Mouse (Mus musculus): Measurements from ENCODE around the gene Spats2l. TPM values are rescaled to one million over a fixed set of nuclear protein-coding genes. Genes with fewer than 3 reads are reported as not detected.

Gene Spats2l
- polyA plus RNA-seq, 1 experiment from 2014 or later, result 51.5 TPM

DNA sequence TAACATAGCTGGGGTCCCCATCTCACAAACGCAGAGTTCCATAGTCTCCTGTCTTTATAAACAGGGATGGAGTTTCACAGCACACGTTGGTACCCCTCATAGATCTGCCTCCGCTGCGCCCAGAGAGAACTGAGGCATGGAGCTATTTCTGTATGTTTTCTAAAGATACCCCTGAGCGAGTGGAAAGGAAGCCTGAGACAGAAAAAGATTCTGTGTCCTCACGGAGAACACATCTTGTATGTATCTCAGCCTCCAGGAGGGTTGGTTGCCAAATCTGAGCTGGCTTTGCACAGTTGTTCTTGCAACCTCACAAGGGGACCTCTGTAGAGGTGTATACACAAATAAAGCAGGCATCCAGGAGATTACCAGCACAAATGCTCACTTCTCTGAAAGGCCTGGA, 105.0 kb downstream of the Spats2l start:
- 72% methylated on average over 6 of the region's 6 CpGs for WGBS (ENCODE audit: insufficient replicate concordance)
- no peak overlapping the region for H3K4me3 ChIP-seq (ENCODE audit: low read depth, low read length)
- H3K4me2 ChIP-seq, result no peak overlapping the region
- H3K36me3 ChIP-seq (ENCODE audit: control insufficient read depth, insufficient read depth, low read length), result no peaks in the 10 kb centered on the region
- ATAC-seq (replicated peaks; ENCODE audit: insufficient number of reproducible peaks, low FRiP score, low TSS enrichment), result no peak
- H3K4me1 ChIP-seq (ENCODE audit: control insufficient read depth, insufficient read depth, low read length), result no peaks in the 10 kb centered on the region
- H3K9ac ChIP-seq (ENCODE audit: low read depth, low read length), result no peak overlapping the region
- H3K27ac ChIP-seq (ENCODE audit: low read depth, low read length), result no peak overlapping the region
- no peaks in the 10 kb centered on the region for H3K9me3 ChIP-seq (replicated peaks; ENCODE audit: control insufficient read depth, low read length)
- no peaks in the 10 kb centered on the region for H3K27me3 ChIP-seq (ENCODE audit: control insufficient read depth, insufficient read depth, low read length)

DNA sequence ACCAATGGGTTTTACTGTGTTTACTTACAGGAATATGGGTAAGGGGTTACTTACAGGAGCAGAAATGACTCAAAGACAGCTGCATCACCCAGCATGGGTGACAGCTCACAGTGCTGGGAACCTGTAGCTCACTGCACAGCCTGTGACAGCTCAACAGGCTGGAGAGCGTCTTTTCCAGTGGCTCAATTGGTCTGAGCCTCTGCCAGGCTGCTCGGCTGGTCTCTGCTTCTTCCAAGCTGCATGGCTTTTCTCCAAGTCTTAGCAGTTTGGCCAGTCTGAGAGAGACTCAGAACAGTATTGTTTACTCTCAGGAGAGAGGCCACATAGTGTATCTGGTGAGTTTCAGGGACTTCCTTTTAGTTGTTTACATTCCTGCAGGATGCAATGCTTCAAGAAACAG, 110.9 kb downstream of the Spats2l start:
- Histone ChIP-seq H3K4me3 (ENCODE audit: low read depth, low read length) (no peak overlapping the region), H3K9me3 (replicated peaks; ENCODE audit: control insufficient read depth, low read length) (no peaks in the 10 kb centered on the region), H3K4me2 (no peak overlapping the region), H3K36me3 (ENCODE audit: control insufficient read depth, insufficient read depth, low read length) (no peaks in the 10 kb centered on the region), H3K27ac (ENCODE audit: low read depth, low read length) (no peak overlapping the region; the same call in 1 of the 2 replicates), H3K9ac (ENCODE audit: low read depth, low read length) (no peak overlapping the region), H3K27me3 (ENCODE audit: control insufficient read depth, insufficient read depth, low read length) (no peaks in the 10 kb centered on the region), H3K4me1 (ENCODE audit: control insufficient read depth, insufficient read depth, low read length) (peaks cover 5% of the 10 kb centered on the region; the same call in 1 of the 2 replicates)
- WGBS (ENCODE audit: insufficient replicate concordance), result 41% methylated on average over 2 of the region's 2 CpGs
- ATAC-seq (replicated peaks; ENCODE audit: insufficient number of reproducible peaks, low FRiP score, low TSS enrichment), result no peak

GRCm38 (mm10) chr1:57889803-57890202, 115.8 kb downstream of the Spats2l start:
- no peaks in the 10 kb centered on the region for H3K9me3 ChIP-seq (replicated peaks; ENCODE audit: control insufficient read depth, low read length)
- H3K4me2 ChIP-seq, result peak overlapping the region; percentile 20
- no peaks in the 10 kb centered on the region for H3K36me3 ChIP-seq (ENCODE audit: control insufficient read depth, insufficient read depth, low read length)
- WGBS (ENCODE audit: insufficient replicate concordance), result 8% methylated on average over 5 of the region's 5 CpGs
- H3K4me3 ChIP-seq (ENCODE audit: low read depth, low read length), result no peak overlapping the region
- ATAC-seq (replicated peaks; ENCODE audit: insufficient number of reproducible peaks, low FRiP score, low TSS enrichment), result no peak
- H3K27ac ChIP-seq (ENCODE audit: low read depth, low read length), result peak overlapping the region; percentile 10; the same call in 1 of the 2 replicates
- no peaks in the 10 kb centered on the region for H3K27me3 ChIP-seq (ENCODE audit: control insufficient read depth, insufficient read depth, low read length)
- no peak overlapping the region for H3K9ac ChIP-seq (ENCODE audit: low read depth, low read length)
- peaks cover 11% of the 10 kb centered on the region for H3K4me1 ChIP-seq (ENCODE audit: control insufficient read depth, insufficient read depth, low read length)

DNA sequence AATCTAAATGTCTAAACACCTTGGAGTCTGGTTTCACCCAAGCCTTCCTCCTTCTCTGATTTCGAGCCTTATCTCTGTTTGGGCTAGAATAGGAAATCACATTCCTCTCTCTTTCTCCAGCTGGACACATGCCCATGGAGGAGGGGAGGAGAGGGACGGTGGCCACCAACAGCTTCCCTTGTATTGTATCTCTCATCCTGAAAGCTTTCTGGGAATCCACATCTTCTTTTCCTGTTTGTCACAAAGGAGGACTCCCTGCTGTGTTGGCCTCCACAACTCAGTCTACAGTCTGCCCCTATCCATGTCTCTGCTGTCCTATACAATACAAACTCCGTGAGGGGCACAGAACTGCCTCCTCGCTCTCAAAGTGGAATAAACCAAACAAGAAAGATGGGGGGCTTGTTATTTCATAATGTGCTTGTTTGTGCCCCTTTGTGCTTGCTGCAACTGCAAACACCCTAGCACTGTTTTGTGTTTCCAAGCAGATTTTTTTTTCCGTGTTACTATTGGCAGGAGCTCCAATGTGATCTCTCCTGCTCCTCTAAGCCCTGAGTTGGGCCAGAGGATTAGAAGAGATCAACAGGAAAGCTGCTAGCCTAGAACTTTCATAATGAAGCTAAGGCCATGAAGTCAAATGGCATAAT, 116.4 kb downstream of the Spats2l start:
- Histone ChIP-seq H3K27ac (ENCODE audit: low read depth, low read length) (peak overlapping the region; percentile 47), H3K27me3 (ENCODE audit: control insufficient read depth, insufficient read depth, low read length) (no peaks in the 10 kb centered on the region), H3K4me2 (peak overlapping the region; percentile 20; the same call in 1 of the 2 replicates), H3K36me3 (ENCODE audit: control insufficient read depth, insufficient read depth, low read length) (no peaks in the 10 kb centered on the region), H3K9ac (ENCODE audit: low read depth, low read length) (no peak overlapping the region), H3K9me3 (replicated peaks; ENCODE audit: control insufficient read depth, low read length) (no peaks in the 10 kb centered on the region), H3K4me1 (ENCODE audit: control insufficient read depth, insufficient read depth, low read length) (peaks cover 11% of the 10 kb centered on the region), H3K4me3 (ENCODE audit: low read depth, low read length) (no peak overlapping the region)
- no peak; the same call in 1 of the 2 replicates for ATAC-seq (replicated peaks; ENCODE audit: insufficient number of reproducible peaks, low FRiP score, low TSS enrichment)
- 15% methylated on average over 5 of the region's 5 CpGs for WGBS (ENCODE audit: insufficient replicate concordance)

DNA sequence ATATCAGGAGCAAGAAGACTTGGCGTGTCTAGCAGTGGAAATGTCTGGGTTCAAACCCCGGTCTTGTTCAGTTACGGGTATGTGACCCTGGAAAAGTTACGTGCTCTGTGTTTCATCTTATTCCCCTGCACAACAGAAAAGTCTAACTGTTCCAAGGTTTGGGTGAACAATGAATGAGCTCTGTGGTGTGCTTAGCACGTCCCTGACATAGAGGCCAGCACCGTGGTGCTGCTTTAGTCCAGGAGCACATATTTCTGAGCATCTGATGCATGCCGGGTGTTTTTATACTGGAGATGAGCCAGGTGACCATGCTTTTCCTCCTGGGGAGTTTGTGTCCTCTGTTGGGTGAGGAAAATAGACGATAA, 116.9 kb downstream of the Spats2l start:
- H3K27me3 ChIP-seq (ENCODE audit: control insufficient read depth, insufficient read depth, low read length), result no peaks in the 10 kb centered on the region
- ATAC-seq (replicated peaks; ENCODE audit: insufficient number of reproducible peaks, low FRiP score, low TSS enrichment), result no peak
- no peak overlapping the region for H3K4me3 ChIP-seq (ENCODE audit: low read depth, low read length)
- no peak overlapping the region for H3K9ac ChIP-seq (ENCODE audit: low read depth, low read length)
- peaks cover 11% of the 10 kb centered on the region for H3K4me1 ChIP-seq (ENCODE audit: control insufficient read depth, insufficient read depth, low read length)
- no peaks in the 10 kb centered on the region for H3K36me3 ChIP-seq (ENCODE audit: control insufficient read depth, insufficient read depth, low read length)
- H3K9me3 ChIP-seq (replicated peaks; ENCODE audit: control insufficient read depth, low read length), result no peaks in the 10 kb centered on the region
- WGBS (ENCODE audit: insufficient replicate concordance), result 76% methylated on average over 8 of the region's 8 CpGs
- peak overlapping the region; percentile 47; the same call in 1 of the 2 replicates for H3K27ac ChIP-seq (ENCODE audit: low read depth, low read length)
- H3K4me2 ChIP-seq, result no peak overlapping the region

DNA sequence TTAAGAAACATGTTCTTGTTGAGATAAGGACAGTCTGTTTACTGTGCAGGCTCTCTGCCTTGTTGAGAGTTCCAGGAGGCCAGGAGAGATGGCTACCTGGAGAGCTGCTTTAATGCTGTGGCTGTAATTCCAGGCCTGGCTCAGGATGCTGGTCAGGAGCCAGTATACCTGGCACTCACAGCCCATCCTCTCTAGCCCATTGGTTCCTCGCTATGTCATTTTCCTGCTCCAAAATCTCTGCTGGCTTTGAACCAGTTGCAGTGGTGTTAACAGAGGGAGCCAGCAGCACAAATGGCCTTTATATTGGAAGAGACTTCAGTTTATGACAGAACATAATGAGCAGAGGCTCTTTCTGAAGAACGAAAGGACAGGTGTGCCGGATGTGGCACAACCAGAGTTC, 127.5 kb downstream of the Spats2l start:
- Histone ChIP-seq H3K9ac (ENCODE audit: low read depth, low read length) (no peak overlapping the region), H3K9me3 (replicated peaks; ENCODE audit: control insufficient read depth, low read length) (no peaks in the 10 kb centered on the region), H3K4me1 (ENCODE audit: control insufficient read depth, insufficient read depth, low read length) (peaks cover 6% of the 10 kb centered on the region; the same call in 1 of the 2 replicates), H3K27ac (ENCODE audit: low read depth, low read length) (no peak overlapping the region), H3K4me2 (no peak overlapping the region), H3K36me3 (ENCODE audit: control insufficient read depth, insufficient read depth, low read length) (no peaks in the 10 kb centered on the region), H3K27me3 (ENCODE audit: control insufficient read depth, insufficient read depth, low read length) (no peaks in the 10 kb centered on the region), H3K4me3 (ENCODE audit: low read depth, low read length) (no peak overlapping the region)
- no peak for ATAC-seq (replicated peaks; ENCODE audit: insufficient number of reproducible peaks, low FRiP score, low TSS enrichment)
- WGBS (ENCODE audit: insufficient replicate concordance), result 89% methylated on average over 3 of the region's 3 CpGs

GRCm38 (mm10) chr1:57903793-57904192, 129.8 kb downstream of the Spats2l start:
- H3K4me1 ChIP-seq (ENCODE audit: control insufficient read depth, insufficient read depth, low read length), result peaks cover 6% of the 10 kb centered on the region; the same call in 1 of the 2 replicates
- H3K27me3 ChIP-seq (ENCODE audit: control insufficient read depth, insufficient read depth, low read length), result no peaks in the 10 kb centered on the region
- H3K27ac ChIP-seq (ENCODE audit: low read depth, low read length), result no peak overlapping the region
- 70% methylated on average over 7 of the region's 7 CpGs for WGBS (ENCODE audit: insufficient replicate concordance)
- H3K36me3 ChIP-seq (ENCODE audit: control insufficient read depth, insufficient read depth, low read length), result no peaks in the 10 kb centered on the region
- H3K9ac ChIP-seq (ENCODE audit: low read depth, low read length), result no peak overlapping the region
- no peaks in the 10 kb centered on the region for H3K9me3 ChIP-seq (replicated peaks; ENCODE audit: control insufficient read depth, low read length)
- no peak overlapping the region for H3K4me2 ChIP-seq
- no peak overlapping the region for H3K4me3 ChIP-seq (ENCODE audit: low read depth, low read length)
- no peak for ATAC-seq (replicated peaks; ENCODE audit: insufficient number of reproducible peaks, low FRiP score, low TSS enrichment)

DNA sequence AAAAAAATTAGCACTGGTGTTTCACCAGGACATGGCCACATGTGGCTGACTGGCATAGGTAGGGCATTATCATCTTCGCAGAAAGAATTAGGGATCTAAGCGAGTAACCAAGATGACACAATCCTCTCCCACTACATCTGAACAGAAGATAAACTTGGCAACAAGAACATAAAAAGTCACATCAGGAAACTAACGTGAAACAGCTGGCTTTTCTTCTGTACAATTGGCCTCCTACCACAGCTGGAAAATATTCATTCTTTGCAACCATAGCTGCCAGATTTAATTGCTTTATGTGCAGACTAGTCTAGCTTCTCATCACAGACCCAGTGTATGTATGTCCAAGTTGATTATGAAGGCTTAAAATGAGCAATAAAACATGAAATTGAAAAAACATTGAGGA, 131.9 kb downstream of the Spats2l start:
- no peak for ATAC-seq (replicated peaks; ENCODE audit: insufficient number of reproducible peaks, low FRiP score, low TSS enrichment)
- no peak overlapping the region for H3K4me2 ChIP-seq
- H3K27ac ChIP-seq (ENCODE audit: low read depth, low read length), result no peak overlapping the region
- no peak overlapping the region for H3K9ac ChIP-seq (ENCODE audit: low read depth, low read length)
- H3K4me3 ChIP-seq (ENCODE audit: low read depth, low read length), result no peak overlapping the region
- peaks cover 6% of the 10 kb centered on the region; the same call in 1 of the 2 replicates for H3K4me1 ChIP-seq (ENCODE audit: control insufficient read depth, insufficient read depth, low read length)
- no peaks in the 10 kb centered on the region for H3K27me3 ChIP-seq (ENCODE audit: control insufficient read depth, insufficient read depth, low read length)
- no peaks in the 10 kb centered on the region for H3K9me3 ChIP-seq (replicated peaks; ENCODE audit: control insufficient read depth, low read length)
- H3K36me3 ChIP-seq (ENCODE audit: control insufficient read depth, insufficient read depth, low read length), result no peaks in the 10 kb centered on the region
- WGBS (ENCODE audit: insufficient replicate concordance), result 75% methylated on average over 3 of the region's 3 CpGs

DNA sequence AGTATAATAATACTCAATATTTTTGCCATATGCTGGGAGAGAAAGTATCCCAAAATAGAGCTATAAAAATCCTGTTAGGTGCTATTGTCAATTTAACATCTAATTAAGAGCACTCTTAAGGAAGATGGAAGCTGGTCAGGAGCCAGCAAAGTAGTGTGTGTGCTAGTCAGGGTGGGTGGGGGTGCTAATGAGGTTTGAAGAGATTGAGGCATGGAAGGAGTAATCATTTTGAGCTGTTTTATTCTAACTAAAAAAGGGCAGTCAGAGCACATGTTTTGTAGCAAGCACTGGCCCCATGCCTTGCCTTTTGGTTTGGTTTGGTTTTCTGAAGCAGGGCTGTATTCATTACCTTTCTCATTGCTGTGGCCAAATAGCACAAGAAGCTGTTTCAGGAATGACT, 132.3 kb downstream of the Spats2l start:
- H3K27ac ChIP-seq (ENCODE audit: low read depth, low read length), result no peak overlapping the region
- H3K36me3 ChIP-seq (ENCODE audit: control insufficient read depth, insufficient read depth, low read length), result no peaks in the 10 kb centered on the region
- H3K9me3 ChIP-seq (replicated peaks; ENCODE audit: control insufficient read depth, low read length), result no peaks in the 10 kb centered on the region
- H3K9ac ChIP-seq (ENCODE audit: low read depth, low read length), result no peak overlapping the region
- H3K4me1 ChIP-seq (ENCODE audit: control insufficient read depth, insufficient read depth, low read length), result peaks cover 6% of the 10 kb centered on the region; the same call in 1 of the 2 replicates
- no peak for ATAC-seq (replicated peaks; ENCODE audit: insufficient number of reproducible peaks, low FRiP score, low TSS enrichment)
- no peak overlapping the region for H3K4me2 ChIP-seq
- H3K27me3 ChIP-seq (ENCODE audit: control insufficient read depth, insufficient read depth, low read length), result no peaks in the 10 kb centered on the region
- no peak overlapping the region for H3K4me3 ChIP-seq (ENCODE audit: low read depth, low read length)

Data from heart, embryonic 11.5 days (tissue).